13 mouse cellular contexts compared by ENCODE assay signal in genomic region chr8:125407672-125408071, GRCm38 (mm10).
DNase-seq lines count a peak whose midpoint lies in the region; ATAC-seq and TF ChIP-seq lines count a peak whose summit lies in the region.
"Had no signal": no experiment of that assay in that cellular context is flagged by ENCODE, and none has a peak within 500 bp of the region (broad histone marks: within the 10 kb centered on the region; RNA-seq: fewer than 3 reads in every experiment).

No protein-coding gene starts in this region.

- peaks cover 9% of the 10 kb centered on the region; the same call in 1 of the 2 replicates for H3K27me3 ChIP-seq in midbrain, embryonic 10.5 days (ENCODE audit: low read depth, poor library complexity, severe bottlenecking)
- no peaks in the 10 kb centered on the region for H3K27me3 ChIP-seq in midbrain, postnatal 0 days (ENCODE audit: insufficient read depth, low read length)
- H3K27me3 ChIP-seq in midbrain, embryonic 12.5 days, result no peaks in the 10 kb centered on the region
- H3K27me3 ChIP-seq: forebrain, embryonic 13.5 days had no signal

- DNase-seq in heart, adult 11 months, result peak; percentile 88
- no peak for DNase-seq in heart, adult 9 months (ENCODE audit: low spot score in 2 of 2)
- DNase-seq in midbrain, embryonic 10.5 days (ENCODE audit: low spot score), result no peak
- DNase-seq in midbrain, postnatal 0 days (ENCODE audit: low spot score), result no peak
- peak; percentile 69 for DNase-seq in retina, postnatal 1 day
- no peak for DNase-seq in spleen, postnatal 14 days (ENCODE audit: low spot score in 2 of 2)
- no peak for DNase-seq in urinary bladder, postnatal 4 days (ENCODE audit: low spot score in 2 of 2)
- DNase-seq: cerebellum, adult 11-12 months; gastrocnemius, adult 2 months; lung, adult 2 months; lung, postnatal 4 days had no signal

- WGBS in midbrain, embryonic 10.5 days, result 49% methylated on average over 9 of the region's 9 CpGs
- 21% methylated on average over 9 of the region's 9 CpGs for WGBS in midbrain, postnatal 0 days
- 38% methylated on average over 9 of the region's 9 CpGs for WGBS in midbrain, embryonic 12.5 days

- H3K9ac ChIP-seq in midbrain, postnatal 0 days (replicated peaks; ENCODE audit: low read length, poor library complexity, severe bottlenecking), result no peak overlapping the region
- no peak overlapping the region for H3K9ac ChIP-seq in midbrain, embryonic 12.5 days (replicated peaks)
- H3K9ac ChIP-seq: forebrain, embryonic 13.5 days had no signal

- peak overlapping the region; percentile 56; the same call in 1 of the 2 replicates for H3K27ac ChIP-seq in midbrain, embryonic 10.5 days (replicated peaks)
- no peak overlapping the region for H3K27ac ChIP-seq in midbrain, postnatal 0 days (ENCODE audit: low read depth, low read length)
- H3K27ac ChIP-seq in midbrain, embryonic 12.5 days (replicated peaks), result peak overlapping the region; percentile 36
- H3K27ac ChIP-seq: forebrain, embryonic 13.5 days; gastrocnemius, adult 2 months had no signal

- H3K36me3 ChIP-seq in midbrain, embryonic 10.5 days, result no peaks in the 10 kb centered on the region
- H3K36me3 ChIP-seq in midbrain, postnatal 0 days (ENCODE audit: insufficient read depth, low read length), result no peaks in the 10 kb centered on the region
- H3K36me3 ChIP-seq in midbrain, embryonic 12.5 days, result no peaks in the 10 kb centered on the region

- peaks cover 42% of the 10 kb centered on the region for H3K4me1 ChIP-seq in midbrain, embryonic 10.5 days
- H3K4me1 ChIP-seq in midbrain, postnatal 0 days (ENCODE audit: insufficient read depth, low read length), result no peaks in the 10 kb centered on the region
- H3K4me1 ChIP-seq in midbrain, embryonic 12.5 days, result peaks cover 4% of the 10 kb centered on the region

- no peak overlapping the region for H3K4me2 ChIP-seq in midbrain, postnatal 0 days (ENCODE audit: low read depth, low read length, poor library complexity, severe bottlenecking)
- no peak overlapping the region for H3K4me2 ChIP-seq in midbrain, embryonic 12.5 days (replicated peaks)
- H3K4me2 ChIP-seq: forebrain, embryonic 13.5 days had no signal

- H3K4me3 ChIP-seq in midbrain, embryonic 10.5 days, result no peak overlapping the region
- no peak overlapping the region for H3K4me3 ChIP-seq in midbrain, postnatal 0 days (ENCODE audit: low read depth, low read length)
- H3K4me3 ChIP-seq in midbrain, embryonic 12.5 days, result no peak overlapping the region
- H3K4me3 ChIP-seq: forebrain, embryonic 13.5 days; gastrocnemius, adult 2 months had no signal

- ATAC-seq in midbrain, postnatal 0 days (ENCODE audit: low FRiP score), result no peak
- peak; percentile 30; the same call in 1 of the 2 replicates for ATAC-seq in midbrain, embryonic 12.5 days (ENCODE audit: low FRiP score, low read depth)
- ATAC-seq: forebrain, embryonic 13.5 days had no signal

- H3K9me3 ChIP-seq in midbrain, embryonic 10.5 days (replicated peaks), result peaks cover 13% of the 10 kb centered on the region
- H3K9me3 ChIP-seq in midbrain, postnatal 0 days (ENCODE audit: low read length), result no peaks in the 10 kb centered on the region
- peaks cover 6% of the 10 kb centered on the region; the same call in 1 of the 2 replicates for H3K9me3 ChIP-seq in midbrain, embryonic 12.5 days

- TF ChIP-seq CTCF in midbrain, postnatal 0 days (IDR thresholded peaks at IDR 0.05), result no peak

Comparison
In these comparisons a context has a peak if more than half of its experiments do, and no peak if none do; other contexts are left out.
1. DNase-seq: peak in heart, adult 11 months (single experiment) and retina, postnatal 1 day (single experiment); none in heart, adult 9 months (0 of 2), midbrain, embryonic 10.5 days (single experiment), midbrain, postnatal 0 days (single experiment), spleen, postnatal 14 days (0 of 2) and urinary bladder, postnatal 4 days (0 of 2).